Mouse (Mus musculus) embryonic fibroblast, embryonic 13.5 days (primary cell): ENCODE results near the gene B3gntl1.

Source experiments
- CTCF ChIP-seq: IDR thresholded peaks from 2 replicates; pipeline ENCODE4 v1.5.1; 2011; ENCODE audit warnings: mild to moderate bottlenecking, control low read depth, low read length, moderate library complexity, borderline replicate concordance; ENCODE audit not compliant: insufficient read depth
- POLR2A ChIP-seq: IDR thresholded peaks from 2 replicates; pipeline ENCODE4 v1.6.1; 2011; ENCODE audit warnings: low read depth, mild to moderate bottlenecking, control low read depth, low read length, moderate library complexity

DNA sequence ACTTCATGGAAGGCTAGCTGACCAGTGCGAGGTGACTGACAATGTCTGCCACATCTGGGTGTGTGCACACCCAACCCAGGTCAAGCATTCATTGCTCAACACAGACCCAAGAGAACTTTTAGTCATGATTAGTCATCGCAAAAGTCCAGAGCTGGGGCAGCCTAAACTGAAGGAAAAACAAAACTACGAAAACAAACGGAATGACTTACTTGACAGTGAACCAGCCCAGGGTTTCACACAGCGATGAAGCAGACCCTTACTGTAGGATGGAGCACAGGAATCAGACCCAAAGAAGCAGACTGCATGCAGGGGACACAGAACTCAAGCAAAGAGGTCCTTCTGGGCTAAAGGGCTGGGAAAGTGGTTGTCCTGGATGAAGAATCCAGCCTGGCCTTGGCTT is 21.0 kb downstream of the B3gntl1 start:
- TF ChIP-seq CTCF (no peak), POLR2A (no peak)
